Mouse (Mus musculus): ENCODE measurements around the gene Sgpp2.

Gene Sgpp2

GRCm38 (mm10) chr1:78446232-78446631, 136.1 kb downstream of the Sgpp2 start:
- DNase-seq (ENCODE audit: extremely low spot score, low read depth, low spot score): no peak

GRCm38 (mm10) chr1:78446742-78447141, 136.6 kb downstream of the Sgpp2 start:
- no peak for DNase-seq (ENCODE audit: extremely low spot score, low read depth, low spot score)

- DNase-seq (ENCODE audit: extremely low spot score, low read depth, low spot score): no peak
Observed at GRCm38 (mm10) chr1:78448091-78448490, 137.9 kb downstream of the Sgpp2 start.

- no peak for DNase-seq (ENCODE audit: extremely low spot score, low read depth, low spot score)
Observed at GRCm38 (mm10) chr1:78451070-78451854, 141.1 kb downstream of the Sgpp2 start.

GRCm38 (mm10) chr1:78452544-78452943, 142.4 kb downstream of the Sgpp2 start:
- no peak for DNase-seq (ENCODE audit: extremely low spot score, low read depth, low spot score)

- DNase-seq (ENCODE audit: extremely low spot score, low read depth, low spot score): no peak
Observed at GRCm38 (mm10) chr1:78453886-78454285, 143.7 kb downstream of the Sgpp2 start.

- DNase-seq (ENCODE audit: extremely low spot score, low read depth, low spot score): no peak
Observed at GRCm38 (mm10) chr1:78454659-78455058, 144.5 kb downstream of the Sgpp2 start.
